Mouse (Mus musculus): Measurements from ENCODE around the gene Homer1. TPM values are rescaled to one million over a fixed set of nuclear protein-coding genes. Genes with fewer than 3 reads are reported as not detected.
A peak's percentile ranks its signal among the peaks of the same experiment; 100 is the strongest.

The Homer1 gene
- polyA plus RNA-seq, 1 experiment = 27.4 TPM

DNA sequence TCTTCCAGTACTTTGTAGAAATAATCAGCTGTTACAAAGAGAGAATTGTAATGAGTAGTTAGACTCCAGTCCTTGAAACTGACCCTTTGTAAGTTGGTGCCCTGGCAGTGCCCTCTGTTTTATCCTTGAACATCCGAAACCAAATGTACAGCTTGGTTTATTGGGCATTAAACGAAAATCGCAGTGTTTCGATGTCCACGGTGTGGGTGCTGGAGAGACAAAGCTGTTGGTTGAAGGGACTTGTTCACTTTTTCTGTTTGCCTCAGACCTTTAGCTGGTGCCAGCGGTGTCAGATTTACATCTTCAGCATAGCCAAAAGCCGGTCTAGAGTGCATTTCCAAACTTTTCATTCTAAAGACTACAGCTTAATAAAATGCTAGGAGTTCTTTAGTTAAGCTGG is 6.2 kb downstream of the Homer1 start:
- no peak overlapping the region for H3K9ac ChIP-seq (ENCODE audit: low read depth, poor library complexity, severe bottlenecking)
- no peak overlapping the region for H3K27ac ChIP-seq (ENCODE audit: insufficient read depth, low read length)
- H3K9me3 ChIP-seq (replicated peaks; ENCODE audit: control insufficient read depth, insufficient read depth, low read length, poor library complexity, severe bottlenecking) = no peaks in the 10 kb centered on the region
- no peaks in the 10 kb centered on the region for H3K36me3 ChIP-seq (ENCODE audit: control insufficient read depth, insufficient read depth, low read length, poor library complexity, severe bottlenecking)
- H3K27me3 ChIP-seq (ENCODE audit: control insufficient read depth, insufficient read depth, low read length, poor library complexity, severe bottlenecking) = no peaks in the 10 kb centered on the region
- no peaks in the 10 kb centered on the region for H3K4me1 ChIP-seq (ENCODE audit: control insufficient read depth, insufficient read depth, low read length)
- TF ChIP-seq POLR2A (IDR thresholded peaks at IDR 0.05; ENCODE audit: insufficient read depth, low read length) = no peak
- no peak for TF ChIP-seq CTCF (IDR thresholded peaks at IDR 0.05; ENCODE audit: low read depth, low read length)
- no peak for TF ChIP-seq EP300 (IDR thresholded peaks at IDR 0.05; ENCODE audit: insufficient read depth, low read depth, low read length)
- H3K4me3 ChIP-seq (ENCODE audit: low read depth, low read length) = peak overlapping the region; percentile 55

DNA sequence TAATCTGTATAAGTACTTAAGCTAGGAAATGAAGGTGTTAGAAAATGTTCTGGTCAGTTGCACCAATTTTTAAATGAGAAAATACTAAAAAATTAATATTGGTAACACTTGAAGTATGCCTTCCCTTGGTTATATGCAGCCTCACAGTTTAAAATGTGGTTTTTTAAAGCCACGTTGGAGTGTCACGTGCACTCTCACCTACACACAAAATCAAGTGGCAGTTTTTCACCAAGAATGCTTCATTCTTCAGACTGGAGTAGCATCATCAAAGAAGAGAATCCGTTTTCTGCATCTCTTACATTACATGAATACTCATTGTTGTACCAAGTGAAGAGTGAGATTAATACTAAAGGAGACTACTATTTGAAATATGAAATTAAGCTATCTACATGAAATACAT is 7.1 kb downstream of the Homer1 start:
- Histone ChIP-seq H3K9ac (ENCODE audit: low read depth, poor library complexity, severe bottlenecking) (no peak overlapping the region), H3K4me1 (ENCODE audit: control insufficient read depth, insufficient read depth, low read length) (no peaks in the 10 kb centered on the region), H3K4me3 (ENCODE audit: low read depth, low read length) (no peak overlapping the region), H3K27me3 (ENCODE audit: control insufficient read depth, insufficient read depth, low read length, poor library complexity, severe bottlenecking) (no peaks in the 10 kb centered on the region), H3K9me3 (replicated peaks; ENCODE audit: control insufficient read depth, insufficient read depth, low read length, poor library complexity, severe bottlenecking) (no peaks in the 10 kb centered on the region), H3K36me3 (ENCODE audit: control insufficient read depth, insufficient read depth, low read length, poor library complexity, severe bottlenecking) (no peaks in the 10 kb centered on the region), H3K27ac (ENCODE audit: insufficient read depth, low read length) (no peak overlapping the region)
- TF ChIP-seq EP300 (IDR thresholded peaks at IDR 0.05; ENCODE audit: insufficient read depth, low read depth, low read length) (no peak), CTCF (IDR thresholded peaks at IDR 0.05; ENCODE audit: low read depth, low read length) (no peak), POLR2A (IDR thresholded peaks at IDR 0.05; ENCODE audit: insufficient read depth, low read length) (no peak)

GRCm38 (mm10) chr13:93307700-93308099 is 8.3 kb downstream of the Homer1 start:
- Histone ChIP-seq H3K27ac (ENCODE audit: insufficient read depth, low read length) (no peak overlapping the region), H3K9ac (ENCODE audit: low read depth, poor library complexity, severe bottlenecking) (no peak overlapping the region), H3K27me3 (ENCODE audit: control insufficient read depth, insufficient read depth, low read length, poor library complexity, severe bottlenecking) (no peaks in the 10 kb centered on the region), H3K4me3 (ENCODE audit: low read depth, low read length) (no peak overlapping the region), H3K4me1 (ENCODE audit: control insufficient read depth, insufficient read depth, low read length) (no peaks in the 10 kb centered on the region), H3K9me3 (replicated peaks; ENCODE audit: control insufficient read depth, insufficient read depth, low read length, poor library complexity, severe bottlenecking) (no peaks in the 10 kb centered on the region), H3K36me3 (ENCODE audit: control insufficient read depth, insufficient read depth, low read length, poor library complexity, severe bottlenecking) (no peaks in the 10 kb centered on the region)
- TF ChIP-seq POLR2A (IDR thresholded peaks at IDR 0.05; ENCODE audit: insufficient read depth, low read length) (no peak), CTCF (IDR thresholded peaks at IDR 0.05; ENCODE audit: low read depth, low read length) (no peak), EP300 (IDR thresholded peaks at IDR 0.05; ENCODE audit: insufficient read depth, low read depth, low read length) (no peak)

DNA sequence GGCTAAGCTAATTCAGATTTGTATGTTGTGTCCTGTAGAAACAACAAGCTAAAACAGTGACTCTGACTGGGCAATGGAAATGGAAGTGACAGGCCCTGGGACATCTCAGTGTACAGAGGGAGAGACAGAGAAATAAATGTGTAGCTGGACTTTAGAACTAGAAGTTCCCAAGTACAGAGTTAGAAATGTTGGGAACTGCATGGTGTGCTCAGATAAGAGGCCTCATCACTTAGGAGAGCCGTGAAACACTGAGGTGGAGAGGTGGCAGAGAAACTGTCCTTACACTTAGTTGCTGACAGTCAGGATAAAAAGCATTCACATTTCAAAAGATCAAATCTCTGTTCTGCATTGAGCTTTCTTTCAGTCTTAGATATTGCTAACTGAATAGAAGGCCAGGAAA is 9.9 kb downstream of the Homer1 start:
- Histone ChIP-seq H3K9me3 (replicated peaks; ENCODE audit: control insufficient read depth, insufficient read depth, low read length, poor library complexity, severe bottlenecking) (no peaks in the 10 kb centered on the region), H3K4me3 (ENCODE audit: low read depth, low read length) (no peak overlapping the region), H3K27ac (ENCODE audit: insufficient read depth, low read length) (no peak overlapping the region), H3K27me3 (ENCODE audit: control insufficient read depth, insufficient read depth, low read length, poor library complexity, severe bottlenecking) (no peaks in the 10 kb centered on the region), H3K36me3 (ENCODE audit: control insufficient read depth, insufficient read depth, low read length, poor library complexity, severe bottlenecking) (no peaks in the 10 kb centered on the region), H3K4me1 (ENCODE audit: control insufficient read depth, insufficient read depth, low read length) (no peaks in the 10 kb centered on the region), H3K9ac (ENCODE audit: low read depth, poor library complexity, severe bottlenecking) (no peak overlapping the region)
- TF ChIP-seq EP300 (IDR thresholded peaks at IDR 0.05; ENCODE audit: insufficient read depth, low read depth, low read length) = no peak
- TF ChIP-seq CTCF (IDR thresholded peaks at IDR 0.05; ENCODE audit: low read depth, low read length) = no peak
- TF ChIP-seq POLR2A (IDR thresholded peaks at IDR 0.05; ENCODE audit: insufficient read depth, low read length) = no peak

- Histone ChIP-seq H3K4me1 (ENCODE audit: control insufficient read depth, insufficient read depth, low read length) (no peaks in the 10 kb centered on the region), H3K9me3 (replicated peaks; ENCODE audit: control insufficient read depth, insufficient read depth, low read length, poor library complexity, severe bottlenecking) (no peaks in the 10 kb centered on the region), H3K4me3 (ENCODE audit: low read depth, low read length) (no peak overlapping the region), H3K36me3 (ENCODE audit: control insufficient read depth, insufficient read depth, low read length, poor library complexity, severe bottlenecking) (no peaks in the 10 kb centered on the region), H3K9ac (ENCODE audit: low read depth, poor library complexity, severe bottlenecking) (no peak overlapping the region), H3K27me3 (ENCODE audit: control insufficient read depth, insufficient read depth, low read length, poor library complexity, severe bottlenecking) (no peaks in the 10 kb centered on the region), H3K27ac (ENCODE audit: insufficient read depth, low read length) (no peak overlapping the region)
- TF ChIP-seq POLR2A (IDR thresholded peaks at IDR 0.05; ENCODE audit: insufficient read depth, low read length) (no peak), CTCF (IDR thresholded peaks at IDR 0.05; ENCODE audit: low read depth, low read length) (no peak), EP300 (IDR thresholded peaks at IDR 0.05; ENCODE audit: insufficient read depth, low read depth, low read length) (no peak)
Measured at GRCm38 (mm10) chr13:93312518-93312917, 13.1 kb downstream of the Homer1 start.

GRCm38 (mm10) chr13:93314322-93314721 is 14.9 kb downstream of the Homer1 start:
- no peak overlapping the region for H3K27ac ChIP-seq (ENCODE audit: insufficient read depth, low read length)
- H3K4me1 ChIP-seq (ENCODE audit: control insufficient read depth, insufficient read depth, low read length) = no peaks in the 10 kb centered on the region
- no peaks in the 10 kb centered on the region for H3K9me3 ChIP-seq (replicated peaks; ENCODE audit: control insufficient read depth, insufficient read depth, low read length, poor library complexity, severe bottlenecking)
- no peaks in the 10 kb centered on the region for H3K36me3 ChIP-seq (ENCODE audit: control insufficient read depth, insufficient read depth, low read length, poor library complexity, severe bottlenecking)
- no peak overlapping the region for H3K9ac ChIP-seq (ENCODE audit: low read depth, poor library complexity, severe bottlenecking)
- no peak for TF ChIP-seq EP300 (IDR thresholded peaks at IDR 0.05; ENCODE audit: insufficient read depth, low read depth, low read length)
- TF ChIP-seq CTCF (IDR thresholded peaks at IDR 0.05; ENCODE audit: low read depth, low read length) = no peak
- TF ChIP-seq POLR2A (IDR thresholded peaks at IDR 0.05; ENCODE audit: insufficient read depth, low read length) = no peak
- no peaks in the 10 kb centered on the region for H3K27me3 ChIP-seq (ENCODE audit: control insufficient read depth, insufficient read depth, low read length, poor library complexity, severe bottlenecking)
- no peak overlapping the region for H3K4me3 ChIP-seq (ENCODE audit: low read depth, low read length)

Measured in ES-Bruce4 (cell line).